Mouse (Mus musculus) neural tube, embryonic 10.5 days (tissue): ENCODE measurements at regions not wholly inside any gene's neighbourhood (a gene's known extent, or its start where the extent isn't known, plus 50 kb on each side); places are given as distances from the start of the nearest gene placed in this dataset.
"Not testable (repeated sequence)": the region's sequence is repeated elsewhere in the genome, so short reads cannot be mapped to it uniquely, and the experiment has no call there.

Source experiments
- DNase-seq: peaks from one replicate; pipeline ENCODE4 v3.0.0-alpha.2; 2017; ENCODE audit warnings: low spot score; ENCODE audit errors: extremely low spot score

DNA sequence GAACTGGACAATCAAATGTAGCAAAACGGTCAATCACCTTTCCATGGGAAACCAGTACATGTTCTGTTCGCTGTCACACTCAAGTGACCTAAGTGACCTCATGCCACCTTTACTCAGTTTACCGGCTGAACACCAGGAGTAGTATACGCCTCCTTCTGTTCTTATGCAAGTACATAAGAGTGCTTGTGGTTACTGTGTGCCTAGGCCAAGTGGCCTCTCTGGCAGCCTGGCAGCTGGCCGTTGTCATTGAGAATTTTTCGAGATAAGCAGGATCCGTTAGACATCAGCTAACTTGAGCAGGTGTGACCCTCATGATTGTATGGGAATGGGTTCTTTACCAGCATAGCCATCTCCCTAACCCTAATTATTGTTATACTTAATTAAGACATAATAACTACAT lies 167.5 kb downstream of the Tomm20 start:
- DNase-seq = no peak

DNA sequence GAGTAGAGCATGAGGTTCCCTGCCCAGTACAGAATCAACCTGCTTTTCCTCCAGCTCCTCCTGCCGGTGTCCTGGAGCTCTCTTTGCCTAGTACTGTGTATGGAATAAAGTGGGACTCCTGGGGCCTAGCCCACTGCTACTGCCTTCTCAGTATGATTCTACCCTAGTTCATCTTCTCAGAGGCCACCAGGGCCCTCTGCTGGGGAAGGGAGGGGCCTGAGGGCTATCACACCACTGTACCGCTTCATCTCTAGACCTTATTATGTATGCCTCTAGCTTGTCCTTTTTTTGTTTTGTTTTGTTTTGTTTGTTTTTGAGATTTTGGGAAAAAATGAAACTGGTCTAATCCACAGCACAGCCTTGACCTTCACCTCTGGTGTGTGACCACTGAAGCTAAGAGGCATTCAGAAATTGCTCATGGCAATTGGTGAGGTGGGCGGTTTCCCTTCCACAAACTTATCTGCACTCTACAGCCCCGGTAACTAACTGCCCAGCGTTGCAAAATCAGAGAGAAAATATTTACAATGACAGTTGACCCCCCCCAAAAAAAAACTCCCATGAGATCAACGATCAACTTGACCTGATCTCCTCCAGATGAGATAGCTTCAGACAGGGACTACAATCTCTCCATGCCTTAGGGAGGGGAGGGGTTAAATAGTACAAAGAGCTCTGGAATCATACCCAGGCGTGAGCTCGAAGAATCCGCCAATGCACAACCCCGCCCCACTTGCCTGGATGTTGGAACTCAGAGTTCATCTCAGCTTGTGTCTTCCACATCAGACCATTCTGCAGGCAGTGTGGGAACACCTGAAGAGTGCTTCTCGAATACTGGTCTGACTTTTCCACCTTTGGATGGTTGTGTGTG lies 168.8 kb downstream of the Tomm20 start:
- no peak for DNase-seq

- DNase-seq = no peak
Measured at GRCm38 (mm10) chr8:126775334-126775733, 170.3 kb downstream of the Tomm20 start.

DNA sequence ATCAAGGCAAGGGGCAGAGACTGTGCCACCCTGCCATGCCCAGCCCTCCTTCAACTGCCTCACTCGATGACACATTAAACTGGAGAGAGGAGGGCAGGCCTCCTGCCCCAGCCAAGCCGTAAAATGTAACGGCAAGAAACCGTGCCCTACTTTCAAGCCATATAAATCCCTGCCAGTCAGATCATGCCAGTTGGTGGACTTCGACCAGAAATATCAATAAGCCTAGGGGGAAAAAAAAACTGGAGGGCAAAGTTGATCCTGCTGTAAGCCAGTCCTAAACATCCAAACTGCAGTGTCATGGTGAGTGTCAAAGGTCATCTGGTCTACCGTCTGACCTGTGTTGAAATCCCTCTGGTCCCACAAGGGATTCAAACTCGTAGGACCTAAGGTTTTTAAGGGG lies 170.8 kb downstream of the Tomm20 start:
- no peak for DNase-seq

GRCm38 (mm10) chr8:126772748-126773147 lies 172.9 kb downstream of the Tomm20 start:
- no peak for DNase-seq

DNA sequence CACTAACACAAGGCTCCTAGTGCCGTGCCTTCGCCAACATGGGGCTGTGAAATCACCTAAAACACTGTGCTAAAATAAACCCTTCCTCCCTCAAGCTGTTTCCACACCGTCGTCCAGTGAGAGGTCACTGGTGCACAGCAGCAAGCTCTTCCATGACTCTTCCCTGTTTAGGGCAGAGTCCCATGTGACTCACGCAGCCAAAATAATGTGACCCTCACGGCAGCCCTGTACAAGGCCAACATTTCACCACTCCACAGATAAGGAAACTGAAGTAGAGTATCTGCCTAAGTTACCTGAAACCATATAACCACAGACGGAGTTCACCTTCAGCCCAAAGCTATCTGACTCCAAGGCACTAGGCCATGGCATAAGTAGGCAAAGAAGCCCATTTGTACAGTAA lies 173.4 kb downstream of the Tomm20 start:
- DNase-seq = no peak

GRCm38 (mm10) chr8:126770374-126770773 lies 175.3 kb downstream of the Tomm20 start:
- DNase-seq = not testable (repeated sequence)

- no peak for DNase-seq
Measured at GRCm38 (mm10) chr8:126768142-126768541, 174.4 kb upstream of the Irf2bp2 start.

DNA sequence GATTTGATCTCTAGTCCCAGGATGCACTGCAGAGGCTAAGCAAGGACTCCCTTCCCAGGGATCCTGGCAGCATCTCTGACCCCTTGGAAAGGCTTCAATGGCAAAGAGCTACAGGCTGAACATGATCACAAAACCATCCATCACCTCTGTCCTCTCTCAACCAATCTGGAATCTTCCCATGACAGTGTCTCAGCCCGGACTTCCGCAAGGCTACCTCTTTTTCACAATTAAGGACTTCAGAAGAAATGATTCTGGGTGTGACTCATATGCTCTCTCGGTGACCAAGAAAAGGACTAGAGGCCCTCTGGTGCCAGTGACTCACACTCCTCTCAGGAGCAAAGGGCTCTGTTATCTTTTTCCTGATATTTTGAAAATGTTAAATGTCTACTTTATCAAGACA lies 173.6 kb upstream of the Irf2bp2 start:
- DNase-seq = no peak

GRCm38 (mm10) chr8:126765693-126766238 lies 172.0 kb upstream of the Irf2bp2 start:
- no peak for DNase-seq

DNA sequence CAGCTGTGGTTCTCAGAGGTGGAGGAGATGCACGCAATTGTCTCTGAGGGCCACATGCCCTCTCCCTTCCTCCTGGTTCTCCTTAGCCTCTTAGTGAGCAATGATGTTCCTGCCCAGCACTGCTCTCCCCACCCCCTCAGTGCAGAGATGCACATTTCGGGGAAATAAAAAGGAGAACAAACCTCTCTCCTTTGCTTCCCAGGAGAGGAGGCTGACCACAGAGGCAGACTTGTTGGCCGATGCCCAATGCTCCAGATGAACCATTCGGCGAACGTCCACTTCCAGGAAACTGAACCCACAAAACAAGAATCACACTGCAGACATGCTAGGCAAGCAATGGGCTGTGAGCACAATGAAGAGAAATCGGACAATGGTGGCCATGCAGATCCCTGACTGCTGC lies 169.8 kb upstream of the Irf2bp2 start:
- DNase-seq = no peak

GRCm38 (mm10) chr8:126759711-126760110 lies 165.9 kb upstream of the Irf2bp2 start:
- DNase-seq = no peak

DNA sequence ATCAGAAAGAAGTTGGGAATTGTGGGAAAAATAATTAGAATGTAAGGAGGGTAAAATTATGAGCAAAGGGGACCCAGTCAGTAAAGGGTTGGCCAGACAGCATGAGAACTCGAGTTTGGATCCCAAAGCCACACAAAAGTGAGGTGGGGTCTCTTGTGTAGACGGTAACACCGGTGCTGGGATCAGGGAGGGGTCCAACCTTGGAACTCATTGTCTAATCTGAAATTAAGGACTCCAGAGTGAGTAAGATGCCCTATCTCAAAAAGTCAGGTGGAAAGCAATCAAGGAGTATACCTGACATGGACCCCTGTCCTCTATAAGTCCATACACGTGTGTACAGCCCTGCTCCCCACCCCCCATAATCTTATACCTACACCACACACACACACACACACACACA lies 165.2 kb upstream of the Irf2bp2 start:
- DNase-seq = no peak

DNA sequence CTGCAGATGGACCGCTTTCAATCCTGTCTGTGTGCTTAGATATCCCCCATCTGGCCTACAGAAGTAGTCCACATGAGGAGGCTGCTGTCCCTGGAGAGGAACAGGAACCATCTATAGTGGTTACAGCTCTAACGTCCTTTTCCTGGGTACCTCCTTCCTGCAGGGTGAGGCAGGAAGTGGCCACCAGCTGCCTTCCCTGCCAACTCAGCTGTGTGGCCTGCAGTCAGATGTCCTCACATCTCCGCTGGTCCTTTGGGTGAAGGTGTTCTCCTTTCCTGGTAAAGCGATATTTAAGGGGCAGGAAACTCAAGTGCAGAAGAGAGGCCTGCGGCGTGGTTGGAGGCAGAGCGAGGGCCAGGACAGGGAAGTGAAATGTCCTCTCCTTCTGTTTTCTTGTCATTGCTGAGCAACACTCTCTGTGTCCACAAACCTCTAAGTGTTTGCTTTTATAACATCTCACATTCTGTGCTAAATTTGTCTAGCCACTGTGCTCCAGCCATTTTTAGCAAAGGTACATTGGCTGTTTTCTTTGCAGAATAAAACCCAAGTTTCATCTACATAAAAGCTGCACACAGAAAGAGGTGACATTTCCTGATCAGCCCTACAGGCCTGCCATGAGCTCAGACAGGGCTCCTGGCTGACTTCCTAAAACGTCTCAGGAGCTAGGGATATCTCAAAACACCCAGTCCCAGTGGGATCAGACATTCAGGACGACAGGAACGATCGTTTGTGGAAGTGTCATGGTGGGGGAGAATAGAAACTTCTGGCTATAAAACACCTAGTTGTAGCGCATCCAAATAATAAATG lies 164.4 kb upstream of the Irf2bp2 start:
- no peak for DNase-seq

GRCm38 (mm10) chr8:126756300-126757097 lies 162.7 kb upstream of the Irf2bp2 start:
- DNase-seq = no peak

- DNase-seq = no peak
Measured at GRCm38 (mm10) chr8:126755669-126756068, 161.9 kb upstream of the Irf2bp2 start.

DNA sequence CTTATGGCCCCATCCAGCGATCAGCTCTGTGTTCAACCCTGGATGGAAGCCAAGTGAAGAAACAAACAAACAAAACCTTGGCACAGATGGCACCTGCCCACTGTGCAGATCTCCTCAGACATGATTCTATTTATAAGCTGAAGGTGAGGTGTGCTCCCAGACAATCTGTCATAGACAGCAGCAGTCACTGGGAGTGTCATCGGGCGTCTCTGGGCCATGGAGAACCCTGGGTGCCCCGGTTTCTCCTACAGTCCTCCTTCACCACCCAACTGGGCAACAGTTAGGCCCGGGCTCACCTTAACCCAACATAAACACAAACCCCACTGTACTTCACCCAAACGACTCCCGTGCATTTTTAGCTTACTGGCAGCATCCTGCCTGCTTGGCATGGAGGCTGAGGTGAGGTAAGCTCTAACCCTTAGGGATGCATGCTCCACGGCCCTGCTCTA lies 160.6 kb upstream of the Irf2bp2 start:
- DNase-seq = no peak

- no peak for DNase-seq
Measured at GRCm38 (mm10) chr8:126753059-126753855, 159.5 kb upstream of the Irf2bp2 start.

DNA sequence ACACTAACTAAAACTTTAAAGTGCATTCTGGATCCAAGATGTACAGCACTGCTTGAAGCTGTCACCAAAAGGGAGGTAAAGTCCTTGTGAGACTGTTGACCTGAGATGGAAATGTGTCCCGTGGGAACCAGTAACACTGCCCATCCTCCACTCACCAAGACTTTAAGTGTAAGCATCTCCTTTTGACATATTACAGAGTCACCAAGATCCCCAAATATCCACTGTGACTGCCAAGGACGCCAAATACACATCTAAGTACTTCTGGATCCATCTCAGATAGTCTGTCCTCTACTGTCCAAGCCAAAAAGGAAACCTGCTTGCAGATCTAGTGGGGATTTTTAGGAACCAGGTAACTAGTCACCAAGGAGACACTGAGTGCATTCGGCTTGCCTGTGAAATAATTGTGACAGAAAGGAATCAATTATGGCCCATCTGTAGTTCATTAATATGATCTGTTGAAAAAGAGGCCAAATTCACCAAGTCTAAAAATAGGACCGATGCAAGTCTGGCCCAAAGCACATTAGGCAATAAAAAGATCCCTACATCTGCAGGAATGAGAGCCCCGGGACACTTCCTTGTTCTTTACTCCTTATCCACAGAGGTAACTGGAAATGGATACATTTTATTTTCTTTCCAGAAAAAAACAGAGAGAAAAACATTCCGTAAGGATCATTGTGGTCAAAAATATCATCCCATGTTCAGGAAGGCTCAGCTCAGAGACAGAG lies 157.8 kb upstream of the Irf2bp2 start:
- no peak for DNase-seq
